Mouse (Mus musculus): ENCODE results near the gene Acad10.

Acad10 gene

GRCm38 (mm10) chr5:121660059-121660896, at the start of gene Acad10, which contains the start of gene Brap:
Acad10 (minus strand) TSS chr5:121660514.
Brap (plus strand) TSS chr5:121660563.
- ChIA-PET POLR2A (interaction anchor here (0.6 to 2.4 kb wide), 26 partner anchors 9 to 395 kb away, joined by 3 to 9 read pairs (median 3); partner anchors contain the start of gene Atxn2 (in 1 of the 4)), CTCF (interaction anchor here (0.6 to 2.4 kb wide), 9 partner anchors 10 to 584 kb away, joined by 3 to 16 read pairs (median 4); no protein-coding TSS in a partner anchor)

- POLR2A ChIA-PET, result interaction anchor here in 3 of 4 experiments (0.7 to 1.1 kb wide), 4 partner anchors 12 to 93 kb away, joined by 3 to 8 read pairs (median 4); no protein-coding TSS in a partner anchor
- CTCF ChIA-PET, result interaction anchor here in 2 of 4 experiments (0.5 to 1.1 kb wide), 4 partner anchors 44 to 1073 kb away, joined by 3 to 5 read pairs (median 4); partner anchors contain the start of genes Acad10 (in 1 of the 2) and Brap (in 1 of the 2)
Measured at GRCm38 (mm10) chr5:121704512-121705248, 44.4 kb upstream of the Acad10 start.

GRCm38 (mm10) chr5:121703341-121703740, 43.0 kb upstream of the Acad10 start:
- ChIA-PET POLR2A (interaction anchor here in 1 of 4 experiments (0.6 kb wide), 1 partner anchor 209 kb away, joined by 5 read pairs; no protein-coding TSS in a partner anchor), CTCF (no interaction called here)

- CTCF ChIA-PET, result no interaction called here
Measured at GRCm38 (mm10) chr5:121701111-121701769, 40.9 kb upstream of the Acad10 start.

GRCm38 (mm10) chr5:121700496-121700895, 40.2 kb upstream of the Acad10 start:
- POLR2A ChIA-PET, result interaction anchor here (0.5 to 3.2 kb wide), 20 partner anchors 8 to 397 kb away, joined by 3 to 25 read pairs (median 5); partner anchors contain the start of genes Atxn2 (in 2 of the 4), Acad10 (in 1 of the 4) and Brap (in 1 of the 4)
- CTCF ChIA-PET, result interaction anchor here in 1 of 4 experiments (0.7 kb wide), 1 partner anchor 929 kb away, joined by 3 read pairs; no protein-coding TSS in a partner anchor

More at GRCm38 (mm10) chr5:121701111-121701769, 40.9 kb upstream of the Acad10 start:
- POLR2A ChIA-PET, result interaction anchor here (0.5 to 3.2 kb wide), 11 partner anchors 9 to 497 kb away, joined by 3 to 25 read pairs (median 4); partner anchors contain the start of genes Atxn2 (in 2 of the 4) and Rpl6 (in 1 of the 4)

- POLR2A ChIA-PET, result interaction anchor here (0.7 to 3.2 kb wide), 17 partner anchors 9 to 397 kb away, joined by 3 to 25 read pairs (median 5); partner anchors contain the start of genes Atxn2 (in 2 of the 4), Acad10 (in 1 of the 4) and Brap (in 1 of the 4)
- CTCF ChIA-PET, result interaction anchor here in 1 of 4 experiments (0.7 kb wide), 1 partner anchor 930 kb away, joined by 3 read pairs; no protein-coding TSS in a partner anchor
Measured at GRCm38 (mm10) chr5:121699891-121700290, 39.6 kb upstream of the Acad10 start.

GRCm38 (mm10) chr5:121696761-121697160, 36.4 kb upstream of the Acad10 start:
- ChIA-PET CTCF (no interaction called here), POLR2A (interaction anchor here in 1 of 4 experiments (1.1 kb wide), 1 partner anchor 141 kb away, joined by 3 read pairs; the partner anchor contains the start of gene Sh2b3)

- POLR2A ChIA-PET, result interaction anchor here in 1 of 4 experiments (1.2 kb wide), 1 partner anchor 9 kb away, joined by 3 read pairs; no protein-coding TSS in a partner anchor
- CTCF ChIA-PET, result no interaction called here
Measured at GRCm38 (mm10) chr5:121692897-121693296, 32.6 kb upstream of the Acad10 start.

- ChIA-PET POLR2A (interaction anchor here (0.6 to 1.0 kb wide), 7 partner anchors 9 to 662 kb away, joined by 3 to 5 read pairs (median 4); partner anchors contain the start of genes Atxn2 (in 1 of the 4), Rad9b (in 1 of the 4) and Vps29 (in 1 of the 4)), CTCF (interaction anchor here in 1 of 4 experiments (0.6 to 0.7 kb wide), 2 partner anchors 84 to 1372 kb away, joined by 4 to 5 read pairs; no protein-coding TSS in a partner anchor)
Measured at GRCm38 (mm10) chr5:121691436-121691835, 31.1 kb upstream of the Acad10 start.

GRCm38 (mm10) chr5:121690482-121691211, 30.3 kb upstream of the Acad10 start:
- POLR2A ChIA-PET, result interaction anchor here in 3 of 4 experiments (0.6 to 2.0 kb wide), 7 partner anchors 9 to 663 kb away, joined by 3 to 8 read pairs (median 4); partner anchors contain the start of genes Rad9b (in 1 of the 3) and Vps29 (in 1 of the 3)
- CTCF ChIA-PET, result interaction anchor here in 1 of 4 experiments (0.5 kb wide), 1 partner anchor 210 kb away, joined by 4 read pairs; no protein-coding TSS in a partner anchor

GRCm38 (mm10) chr5:121686113-121686898, 26.0 kb upstream of the Acad10 start:
- ChIA-PET CTCF (interaction anchor here in 2 of 4 experiments (0.5 to 1.0 kb wide), 3 partner anchors 25 to 955 kb away, joined by 3 to 4 read pairs (median 3); partner anchors contain the start of gene Atxn2 (in 1 of the 2)), POLR2A (interaction anchor here (0.6 to 1.4 kb wide), 10 partner anchors 14 to 92 kb away, joined by 3 to 7 read pairs (median 3); partner anchors contain the start of genes Acad10 (in 1 of the 4) and Brap (in 1 of the 4))

GRCm38 (mm10) chr5:121685495-121685894, 25.2 kb upstream of the Acad10 start:
- POLR2A ChIA-PET, result interaction anchor here in 3 of 4 experiments (1.1 to 1.4 kb wide), 7 partner anchors 15 to 36 kb away, joined by 3 to 7 read pairs (median 3); no protein-coding TSS in a partner anchor
- CTCF ChIA-PET, result interaction anchor here in 2 of 4 experiments (0.5 to 2.1 kb wide), 2 partner anchors 15 to 419 kb away, joined by 3 to 7 read pairs; no protein-coding TSS in a partner anchor

GRCm38 (mm10) chr5:121682250-121682649, 21.9 kb upstream of the Acad10 start:
- CTCF ChIA-PET, result interaction anchor here in 1 of 4 experiments (0.6 kb wide), 1 partner anchor 470 kb away, joined by 3 read pairs; no protein-coding TSS in a partner anchor
- POLR2A ChIA-PET, result interaction anchor here in 1 of 4 experiments (1.0 kb wide), 1 partner anchor 29 kb away, joined by 3 read pairs; the partner anchor contains the start of gene Atxn2

GRCm38 (mm10) chr5:121670412-121670811, 10.1 kb upstream of the Acad10 start:
- CTCF ChIA-PET, result interaction anchor here (0.6 to 2.2 kb wide), 28 partner anchors 10 to 622 kb away, joined by 3 to 16 read pairs (median 4); partner anchors contain the start of genes Acad10 (in 4 of the 4) and Brap (in 4 of the 4)
- POLR2A ChIA-PET, result interaction anchor here (0.6 to 1.9 kb wide), 11 partner anchors 9 to 189 kb away, joined by 3 to 6 read pairs (median 3); partner anchors contain the start of genes Acad10 (in 1 of the 4), Atxn2 (in 1 of the 4) and Brap (in 1 of the 4)

GRCm38 (mm10) chr5:121668411-121668810, 8.1 kb upstream of the Acad10 start:
- CTCF ChIA-PET, result interaction anchor here in 1 of 4 experiments (0.6 kb wide), 1 partner anchor 115 kb away, joined by 3 read pairs; no protein-coding TSS in a partner anchor
- POLR2A ChIA-PET, result interaction anchor here in 1 of 4 experiments (0.6 kb wide), 1 partner anchor 83 kb away, joined by 5 read pairs; no protein-coding TSS in a partner anchor

Measured in embryonic stem cell, embryonic (primary cell).